Mouse (Mus musculus) hindbrain, embryonic 10.5 days (tissue): ENCODE data around the gene Chrm4. TPM values are rescaled to one million over a fixed set of nuclear protein-coding genes. Genes with fewer than 3 reads are reported as not detected.
A peak's percentile ranks its signal among the peaks of the same experiment; 100 is the strongest.

Experiments
- DNase-seq: peaks from one replicate; pipeline ENCODE4 v3.0.0-alpha.2; 2017; ENCODE audit warnings: low spot score
- H3K27ac ChIP-seq: fragments of 300-500 bp; sonication (generic); 2 replicates; pipeline ENCODE4 v1.5.1; 2016; ENCODE audit warnings: mild to moderate bottlenecking, moderate library complexity
- H3K27me3 ChIP-seq: fragments of 300-500 bp; sonication (generic); 2 replicates; pipeline ENCODE4 v1.6.1; 2016; ENCODE audit warnings: mild to moderate bottlenecking; ENCODE audit not compliant: poor library complexity, insufficient read depth, severe bottlenecking
- H3K36me3 ChIP-seq: fragments of 300-500 bp; sonication (generic); 2 replicates; pipeline ENCODE4 v1.6.1; 2016; ENCODE audit warnings: mild to moderate bottlenecking, moderate library complexity
- H3K4me1 ChIP-seq: fragments of 300-500 bp; sonication (generic); replicated peaks from 2 replicates; pipeline ENCODE4 v1.6.1; 2016; ENCODE audit warnings: mild to moderate bottlenecking
- H3K4me3 ChIP-seq: fragments of 300-500 bp; sonication (generic); 2 replicates; pipeline ENCODE4 v1.5.1; 2016; ENCODE audit warnings: mild to moderate bottlenecking, moderate library complexity
- H3K9me3 ChIP-seq: fragments of 300-500 bp; sonication (generic); 2 replicates; pipeline ENCODE4 v1.6.1; 2016; ENCODE audit warnings: mild to moderate bottlenecking, moderate library complexity
- WGBS: fragments of 180-500 bp; shearing (Covaris S2); methylation state at CpG from one replicate; pipeline ENCODE4 v1.1.7; 2016; 5-methylcytosine and 5-hydroxymethylcytosine counted together
- polyA plus RNA-seq: library from polyadenylated mRNA; unstranded; fragments of >200 nt; fragmentation: Nextera tagmentation; extraction: Ambion mirVana; gene quantifications from 2 replicates; pipeline ENCODE4 v1.2.1, GENCODE M21; 2016

Chrm4 gene
- 0.48 and 0.95 TPM in 2 replicates for polyA plus RNA-seq

DNA sequence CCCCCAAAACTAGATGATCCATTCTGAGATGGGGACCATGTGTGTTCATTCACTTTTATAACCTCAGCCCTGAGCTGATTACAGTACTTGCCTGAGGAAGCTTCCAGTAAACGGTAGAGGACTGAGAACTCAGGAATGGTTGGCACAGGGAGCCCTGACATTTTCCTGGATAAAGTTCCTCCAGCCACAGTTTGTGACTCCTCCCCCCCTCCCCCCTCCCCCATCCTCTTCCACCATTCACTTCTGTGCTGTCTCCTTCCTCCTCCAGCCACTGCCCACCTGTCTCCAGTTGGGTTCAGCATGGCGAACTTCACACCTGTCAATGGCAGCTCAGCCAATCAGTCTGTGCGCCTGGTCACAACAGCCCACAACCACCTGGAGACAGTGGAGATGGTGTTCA, at the start of gene Chrm4:
TSS of gene Chrm4 (plus strand) at position 301 of the 400 bp plus-strand sequence.
- Histone ChIP-seq H3K27ac (no peak within 1 kb of the TSS), H3K27me3 (peaks cover 41% of the 10 kb centered on the region), H3K4me1 (peaks cover 64% of the 10 kb centered on the region), H3K4me3 (peak within 1 kb of the TSS; percentile 20; the same call in 1 of the 2 replicates), H3K9me3 (no peaks in the 10 kb centered on the region), H3K36me3 (peaks cover 22% of the 10 kb centered on the region)
- no peak for DNase-seq
- 91% methylated on average over 3 of the region's 3 CpGs for WGBS

DNA sequence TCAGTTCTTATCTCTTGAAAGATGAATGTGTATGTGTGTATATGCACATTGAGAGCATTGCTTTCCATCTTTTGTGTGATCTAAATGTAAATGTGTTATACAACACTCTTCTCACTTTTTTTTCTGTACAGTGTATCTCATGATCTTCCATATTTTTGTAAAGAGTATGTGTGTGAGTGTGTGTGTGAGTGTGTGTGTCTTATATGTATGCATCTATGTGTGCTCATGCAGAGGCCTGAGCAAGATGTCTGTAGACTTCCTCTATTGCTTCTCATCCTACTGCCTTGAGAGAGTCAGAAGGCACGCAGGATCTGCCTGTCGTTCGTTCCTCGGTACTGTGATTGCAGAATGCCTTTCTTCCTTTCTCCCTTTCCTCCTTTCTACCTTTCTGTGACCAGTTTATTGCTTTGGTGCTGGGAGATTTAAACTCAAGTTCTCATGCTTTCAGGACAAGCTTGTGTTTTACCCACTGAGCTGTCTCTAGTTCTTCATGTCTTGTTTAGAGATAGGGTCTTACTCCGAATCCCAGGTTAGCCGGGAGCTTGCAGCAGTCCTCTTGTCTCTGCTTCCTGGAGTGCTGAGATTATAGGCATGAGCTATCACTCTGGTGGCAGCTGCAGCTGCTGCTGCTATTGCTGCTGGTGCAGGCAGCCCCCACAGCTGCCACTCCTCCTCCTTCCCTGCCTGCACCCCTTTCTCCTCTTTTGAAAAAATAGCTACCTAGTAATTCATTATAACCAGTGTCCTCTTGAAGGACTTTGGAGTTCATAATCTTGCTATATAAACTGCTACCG, 48.5 kb upstream of the Chrm4 start:
- WGBS = 86% methylated on average over 7 of the region's 7 CpGs
- no peak for DNase-seq
- H3K27ac ChIP-seq = no peak overlapping the region

DNA sequence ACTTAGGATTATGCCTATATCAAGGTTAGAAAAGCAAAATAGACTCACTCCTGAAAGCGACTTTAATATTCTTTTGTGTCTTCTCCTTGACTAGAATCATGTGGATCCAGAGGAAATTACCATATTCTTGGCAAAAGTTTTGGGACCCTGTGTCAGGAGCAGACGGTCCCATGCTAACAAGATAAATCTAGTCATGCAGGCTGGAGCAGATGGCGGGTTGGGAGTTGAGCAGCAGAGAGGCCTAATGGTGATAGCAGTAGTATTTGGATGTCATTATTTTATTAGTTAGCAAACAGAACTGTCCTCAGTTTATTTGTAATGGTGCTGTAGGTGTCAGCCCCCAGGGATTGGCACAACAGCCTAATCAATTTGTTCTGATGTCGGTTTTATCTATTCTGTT, 43.1 kb upstream of the Chrm4 start:
- WGBS = 89% methylated on average over 4 of the region's 4 CpGs
- DNase-seq = no peak
- peaks cover 30% of the 10 kb centered on the region for H3K36me3 ChIP-seq

More for the DNA sequence above, 48.5 kb upstream of the Chrm4 start:
- H3K27me3 ChIP-seq = no peaks in the 10 kb centered on the region
- no peak overlapping the region for H3K4me3 ChIP-seq
- H3K4me1 ChIP-seq = no peaks in the 10 kb centered on the region
- H3K36me3 ChIP-seq = peaks cover 21% of the 10 kb centered on the region
- H3K9me3 ChIP-seq = no peaks in the 10 kb centered on the region

GRCm38 (mm10) chr2:91884616-91885015, 42.4 kb upstream of the Chrm4 start:
- Histone ChIP-seq H3K4me1 (no peaks in the 10 kb centered on the region), H3K27me3 (no peaks in the 10 kb centered on the region), H3K4me3 (no peak overlapping the region), H3K9me3 (no peaks in the 10 kb centered on the region), H3K27ac (no peak overlapping the region), H3K36me3 (peaks cover 30% of the 10 kb centered on the region)
- 81% methylated on average over 4 of the region's 4 CpGs for WGBS
- DNase-seq = no peak

More for the DNA sequence above, 43.1 kb upstream of the Chrm4 start:
- Histone ChIP-seq H3K27me3 (no peaks in the 10 kb centered on the region), H3K9me3 (no peaks in the 10 kb centered on the region), H3K4me3 (no peak overlapping the region), H3K4me1 (no peaks in the 10 kb centered on the region), H3K27ac (no peak overlapping the region)

GRCm38 (mm10) chr2:91894716-91895115, 32.3 kb upstream of the Chrm4 start:
- H3K9me3 ChIP-seq = no peaks in the 10 kb centered on the region
- WGBS = 90% methylated on average over 3 of the region's 3 CpGs

GRCm38 (mm10) chr2:91895401-91895800, 31.6 kb upstream of the Chrm4 start:
- H3K27ac ChIP-seq = no peak overlapping the region
- H3K36me3 ChIP-seq = peaks cover 35% of the 10 kb centered on the region
- no peak overlapping the region for H3K4me3 ChIP-seq
- H3K4me1 ChIP-seq = no peaks in the 10 kb centered on the region
- H3K9me3 ChIP-seq = no peaks in the 10 kb centered on the region
- no peaks in the 10 kb centered on the region for H3K27me3 ChIP-seq
- no peak for DNase-seq
- WGBS = 97% methylated on average over 3 of the region's 3 CpGs

More at GRCm38 (mm10) chr2:91894716-91895115, 32.3 kb upstream of the Chrm4 start:
- DNase-seq = no peak
- H3K4me1 ChIP-seq = no peaks in the 10 kb centered on the region
- H3K27me3 ChIP-seq = no peaks in the 10 kb centered on the region
- H3K27ac ChIP-seq = no peak overlapping the region
- H3K36me3 ChIP-seq = peaks cover 29% of the 10 kb centered on the region
- H3K4me3 ChIP-seq = no peak overlapping the region

- no peaks in the 10 kb centered on the region for H3K9me3 ChIP-seq
- H3K27ac ChIP-seq = no peak overlapping the region
- H3K4me3 ChIP-seq = no peak overlapping the region
- DNase-seq = no peak
- no peaks in the 10 kb centered on the region for H3K4me1 ChIP-seq
- peaks cover 44% of the 10 kb centered on the region for H3K36me3 ChIP-seq
- H3K27me3 ChIP-seq = no peaks in the 10 kb centered on the region
Measured at GRCm38 (mm10) chr2:91897968-91898367, 29.1 kb upstream of the Chrm4 start.

- no peak overlapping the region for H3K4me3 ChIP-seq
- H3K27ac ChIP-seq = no peak overlapping the region
- peaks cover 43% of the 10 kb centered on the region for H3K36me3 ChIP-seq
- no peaks in the 10 kb centered on the region for H3K27me3 ChIP-seq
- H3K4me1 ChIP-seq = no peaks in the 10 kb centered on the region
- H3K9me3 ChIP-seq = no peaks in the 10 kb centered on the region
- DNase-seq = no peak
- 95% methylated on average over 3 of the region's 3 CpGs for WGBS
Measured at GRCm38 (mm10) chr2:91899141-91899540, 27.9 kb upstream of the Chrm4 start.

DNA sequence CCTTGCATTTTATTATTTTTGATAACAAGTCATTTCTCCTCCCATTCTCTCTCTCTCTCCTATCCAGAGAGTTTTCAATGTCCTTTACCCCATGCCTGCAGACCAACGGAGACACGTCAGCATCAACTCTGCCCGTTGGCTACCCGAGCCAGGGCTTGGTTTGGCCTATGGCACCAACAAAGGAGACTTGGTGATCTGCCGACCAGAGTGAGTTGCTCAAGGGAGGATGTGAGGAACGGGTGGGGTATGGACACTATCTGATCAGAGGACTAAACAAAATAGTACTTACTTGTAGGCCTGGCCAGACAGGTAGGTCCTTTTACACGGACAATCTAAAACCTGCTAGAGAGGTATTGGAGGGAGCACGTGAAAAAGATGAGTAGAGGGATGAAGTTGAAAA, 26.6 kb upstream of the Chrm4 start:
- no peaks in the 10 kb centered on the region for H3K27me3 ChIP-seq
- H3K36me3 ChIP-seq = peaks cover 48% of the 10 kb centered on the region
- H3K9me3 ChIP-seq = no peaks in the 10 kb centered on the region
- no peak overlapping the region for H3K4me3 ChIP-seq
- 94% methylated on average over 8 of the region's 8 CpGs for WGBS
- no peak for DNase-seq
- H3K4me1 ChIP-seq = peaks cover 7% of the 10 kb centered on the region; the same call in 1 of the 2 replicates
- no peak overlapping the region for H3K27ac ChIP-seq

DNA sequence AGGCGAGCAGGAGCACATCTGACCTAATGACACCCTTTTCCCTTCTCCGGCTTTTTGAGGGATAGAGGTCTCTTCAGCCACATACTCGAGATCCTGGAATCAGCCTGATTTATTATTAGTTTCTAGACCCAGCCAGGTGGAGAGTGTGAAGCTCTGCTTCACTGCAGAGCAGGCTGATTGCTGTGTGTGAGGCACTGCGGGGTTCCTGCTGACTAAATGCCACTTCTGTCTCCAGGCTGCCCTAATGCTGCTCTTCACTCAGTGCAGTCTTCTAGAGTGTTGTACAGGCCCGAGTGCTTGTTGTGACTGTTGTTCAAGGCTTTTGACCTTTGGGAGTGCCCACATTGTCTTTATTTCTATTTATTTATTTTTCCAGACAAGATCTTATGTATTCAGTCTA, 24.7 kb upstream of the Chrm4 start:
- Histone ChIP-seq H3K36me3 (peaks cover 57% of the 10 kb centered on the region), H3K4me1 (peaks cover 7% of the 10 kb centered on the region; the same call in 1 of the 2 replicates), H3K27me3 (no peaks in the 10 kb centered on the region), H3K27ac (no peak overlapping the region), H3K4me3 (no peak overlapping the region), H3K9me3 (no peaks in the 10 kb centered on the region)
- no peak for DNase-seq
- 69% methylated on average over 5 of the region's 5 CpGs for WGBS

DNA sequence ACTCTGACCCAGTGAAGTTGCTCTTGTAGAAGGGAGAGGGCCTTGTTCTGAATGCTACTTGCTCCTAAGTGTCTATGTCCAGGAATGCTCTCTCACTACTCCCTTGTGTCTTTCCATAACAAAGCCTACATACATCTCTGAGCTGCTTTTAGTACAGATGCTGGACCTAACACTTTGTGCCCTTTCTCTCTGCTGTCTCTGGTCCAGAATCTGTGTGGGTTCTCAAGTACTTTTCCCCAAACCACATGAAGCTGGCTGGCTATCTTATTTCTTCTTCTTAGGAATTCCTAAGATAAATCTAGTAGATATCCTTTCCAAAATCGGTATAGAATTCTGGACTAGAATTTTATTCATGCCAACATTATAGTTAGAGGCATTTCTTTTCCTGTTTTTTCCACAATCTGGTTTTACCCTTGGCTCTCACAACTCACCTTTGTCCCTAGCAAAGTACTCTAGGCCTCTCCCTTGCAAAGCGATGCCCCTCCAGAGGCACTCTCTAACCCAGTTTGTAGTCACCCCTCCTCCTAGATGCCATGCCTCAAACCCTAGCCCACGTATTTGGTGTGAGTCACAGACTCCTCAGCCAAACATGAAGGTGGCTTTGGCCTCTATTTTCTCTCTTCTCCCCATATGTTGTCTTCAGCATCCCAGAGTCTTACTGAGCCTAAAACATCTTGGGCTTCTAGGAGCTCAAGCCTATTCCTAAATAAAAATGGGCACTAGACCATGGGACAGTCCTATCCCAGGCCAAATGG, 23.7 kb upstream of the Chrm4 start:
- Histone ChIP-seq H3K27me3 (no peaks in the 10 kb centered on the region), H3K27ac (no peak overlapping the region), H3K4me3 (no peak overlapping the region), H3K9me3 (no peaks in the 10 kb centered on the region), H3K36me3 (peaks cover 54% of the 10 kb centered on the region), H3K4me1 (peaks cover 7% of the 10 kb centered on the region; the same call in 1 of the 2 replicates)
- DNase-seq = no peak
- WGBS = 89% methylated on average over 3 of the region's 3 CpGs

- no peak overlapping the region for H3K4me3 ChIP-seq
- no peaks in the 10 kb centered on the region for H3K27me3 ChIP-seq
- DNase-seq = no peak
- H3K9me3 ChIP-seq = no peaks in the 10 kb centered on the region
- peak overlapping the region; percentile 60; the same call in 1 of the 2 replicates for H3K27ac ChIP-seq
- 80% methylated on average over 5 of the region's 5 CpGs for WGBS
- peaks cover 63% of the 10 kb centered on the region for H3K36me3 ChIP-seq
- peaks cover 7% of the 10 kb centered on the region; the same call in 1 of the 2 replicates for H3K4me1 ChIP-seq
Measured at GRCm38 (mm10) chr2:91904618-91905307, 22.3 kb upstream of the Chrm4 start.
